Mouse (Mus musculus): ENCODE results near the gene Crebrf. TPM values are rescaled to one million over a fixed set of nuclear protein-coding genes. Genes with fewer than 3 reads are reported as not detected.

Crebrf gene
- total RNA-seq, 2 experiments from 2014 or later, result 26.4 to 30.1 TPM

GRCm38 (mm10) chr17:26795386-26795785, 79.9 kb downstream of the Crebrf start:
- intact Hi-C loops (cut with DNase I), result loop anchor here (2.0 kb wide), 1 partner anchor 91 kb away; no protein-coding TSS in a partner anchor
- no peak for DNase-seq (ENCODE audit: extremely low spot score in 1 of 2, low spot score in 2 of 2)

GRCm38 (mm10) chr17:26797379-26798128, 82.1 kb downstream of the Crebrf start:
- intact Hi-C loops (cut with DNase I), result no loop called here
- no peak for DNase-seq (ENCODE audit: extremely low spot score in 1 of 2, low spot score in 2 of 2)

- intact Hi-C loops (cut with DNase I), result no loop called here
- DNase-seq (ENCODE audit: extremely low spot score in 1 of 2, low spot score in 2 of 2), result no peak
Observed at GRCm38 (mm10) chr17:26802886-26803285, 87.4 kb downstream of the Crebrf start.

- no peak for DNase-seq (ENCODE audit: extremely low spot score in 1 of 2, low spot score in 2 of 2)
- intact Hi-C loops (cut with DNase I), result no loop called here
Observed at GRCm38 (mm10) chr17:26812607-26813006, 97.2 kb downstream of the Crebrf start.

- intact Hi-C loops (cut with DNase I), result no loop called here
- DNase-seq (ENCODE audit: extremely low spot score in 1 of 2, low spot score in 2 of 2), result no peak
Observed at GRCm38 (mm10) chr17:26813497-26813896, 98.0 kb downstream of the Crebrf start.

- no peak for DNase-seq (ENCODE audit: extremely low spot score in 1 of 2, low spot score in 2 of 2)
- intact Hi-C loops (cut with DNase I), result no loop called here
Observed at GRCm38 (mm10) chr17:26816810-26817209, 101.4 kb downstream of the Crebrf start.

GRCm38 (mm10) chr17:26817776-26818175, 102.3 kb downstream of the Crebrf start:
- intact Hi-C loops (cut with DNase I), result no loop called here
- DNase-seq (ENCODE audit: extremely low spot score in 1 of 2, low spot score in 2 of 2), result no peak

GRCm38 (mm10) chr17:26826131-26826530, 110.7 kb downstream of the Crebrf start:
- DNase-seq (ENCODE audit: extremely low spot score in 1 of 2, low spot score in 2 of 2), result no peak
- intact Hi-C loops (cut with DNase I), result no loop called here

Other genes with a start within 250 kb of the Crebrf start
- gene Ergic1, start 154.2 kb upstream of the Crebrf start, total RNA-seq (2021), result 100 to 1,000 TPM; 170 to 171 TPM
- 10 to 100 TPM; 23.2 TPM for gene Dusp1, start 153.5 kb upstream of the Crebrf start, total RNA-seq (2021)
- gene Atp6v0e, start 52.4 kb upstream of the Crebrf start, total RNA-seq (2021), result 10 to 100 TPM; 31.3 to 34.7 TPM
- gene Bnip1, start 65.4 kb downstream of the Crebrf start, total RNA-seq (2021), result 10 to 100 TPM; 34.2 to 38.4 TPM
- gene Nkx2-5, start 129.4 kb downstream of the Crebrf start, total RNA-seq (2021), result not detected
- gene Kifc5b, start 201.4 kb downstream of the Crebrf start, total RNA-seq (2021), result 1 to 10 TPM; 3.1 to 3.2 TPM
- gene Phf1, start 217.4 kb downstream of the Crebrf start, total RNA-seq (2021), result 10 to 100 TPM; 19.3 to 21.8 TPM
- gene Cuta, start 223.9 kb downstream of the Crebrf start, total RNA-seq (2021), result 100 to 1,000 TPM; 105 to 107 TPM
- gene Syngap1, start 225.6 kb downstream of the Crebrf start, total RNA-seq (2021), result 100 to 1,000 TPM; 536 to 546 TPM